ENCODE assay signal across 26 mouse cellular contexts in genomic region chr12:55377610-55377980, GRCm38 (mm10). TPM values are rescaled to one million over a fixed set of nuclear protein-coding genes. Genes with fewer than 3 reads are reported as not detected.
DNase-seq lines count a peak whose midpoint lies in the region; ATAC-seq and TF ChIP-seq lines count a peak whose summit lies in the region.
"Had no signal": no experiment of that assay in that cellular context is flagged by ENCODE, and none has a peak within 500 bp of the region (broad histone marks: within the 10 kb centered on the region; RNA-seq: fewer than 3 reads in every experiment).

No protein-coding gene starts in this region.

- 86% methylated on average over 6 of the region's 6 CpGs for WGBS in thymus, adult 2 months
- WGBS in limb, embryonic 10.5 days = 69% methylated on average over 6 of the region's 6 CpGs
- 67% methylated on average over 6 of the region's 6 CpGs for WGBS in stomach, postnatal 0 days

- ATAC-seq in stomach, postnatal 0 days (ENCODE audit: low FRiP score, low TSS enrichment) = peak; percentile 40
- no peak for ATAC-seq in inflammation-experienced regulatory T-cells, adult 6 months
- ATAC-seq: CD4-positive, CD25-positive, alpha-beta regulatory T cell, adult 4 months; forebrain, embryonic 16.5 days; liver, embryonic 12.5 days; liver, postnatal 0 days; midbrain, embryonic 13.5 days; Patski had no signal

- H3K9ac ChIP-seq in stomach, postnatal 0 days (ENCODE audit: low read length) = no peak overlapping the region
- H3K9ac ChIP-seq: embryonic facial prominence, embryonic 12.5 days; heart, embryonic 15.5 days; hindbrain, embryonic 12.5 days; liver, embryonic 12.5 days; liver, postnatal 0 days; midbrain, embryonic 13.5 days had no signal

- TF ChIP-seq EP300 in stomach, postnatal 0 days (optimal IDR thresholded peaks at IDR 0.05) = no peak

- no peak overlapping the region for H3K4me3 ChIP-seq in thymus, adult 2 months (ENCODE audit: control insufficient read depth, insufficient read depth, low read length)
- H3K4me3 ChIP-seq in limb, embryonic 10.5 days = no peak overlapping the region
- H3K4me3 ChIP-seq in stomach, postnatal 0 days (ENCODE audit: low read depth, low read length) = no peak overlapping the region
- H3K4me3 ChIP-seq: embryonic facial prominence, embryonic 12.5 days; heart, embryonic 10.5 days; heart, embryonic 15.5 days; hindbrain, embryonic 12.5 days; liver, embryonic 12.5 days; midbrain, embryonic 13.5 days had no signal

- H3K4me2 ChIP-seq in stomach, postnatal 0 days (replicated peaks; ENCODE audit: low read depth) = no peak overlapping the region
- H3K4me2 ChIP-seq: embryonic facial prominence, embryonic 12.5 days; heart, embryonic 15.5 days; hindbrain, embryonic 12.5 days; liver, embryonic 12.5 days; midbrain, embryonic 13.5 days had no signal

- no peak for TF ChIP-seq POLR2A in thymus, adult 2 months (IDR thresholded peaks at IDR 0.05; ENCODE audit: control insufficient read depth, extremely low read depth, insufficient read depth, low read length, poor library complexity)

- no peaks in the 10 kb centered on the region for H3K36me3 ChIP-seq in thymus, adult 2 months (ENCODE audit: control insufficient read depth, insufficient read depth, low read length)
- peaks cover 17% of the 10 kb centered on the region for H3K36me3 ChIP-seq in limb, embryonic 10.5 days
- H3K36me3 ChIP-seq in stomach, postnatal 0 days (ENCODE audit: control insufficient read depth, insufficient read depth, low read length) = no peaks in the 10 kb centered on the region; the same call in 1 of the 2 replicates
- H3K36me3 ChIP-seq: heart, embryonic 15.5 days had no signal

- H3K9me3 ChIP-seq in limb, embryonic 10.5 days (replicated peaks) = no peaks in the 10 kb centered on the region
- no peaks in the 10 kb centered on the region for H3K9me3 ChIP-seq in stomach, postnatal 0 days (ENCODE audit: control insufficient read depth, low read length)
- H3K9me3 ChIP-seq: embryonic facial prominence, embryonic 12.5 days; heart, embryonic 10.5 days; heart, embryonic 15.5 days; hindbrain, embryonic 12.5 days; liver, embryonic 12.5 days; midbrain, embryonic 13.5 days had no signal

- peaks cover 32% of the 10 kb centered on the region for H3K4me1 ChIP-seq in thymus, adult 2 months (replicated peaks; ENCODE audit: control insufficient read depth, insufficient read depth, low read length)
- H3K4me1 ChIP-seq in limb, embryonic 10.5 days = no peaks in the 10 kb centered on the region
- H3K4me1 ChIP-seq in stomach, postnatal 0 days (replicated peaks; ENCODE audit: control insufficient read depth, insufficient read depth) = no peaks in the 10 kb centered on the region
- H3K4me1 ChIP-seq: embryonic facial prominence, embryonic 12.5 days; heart, embryonic 10.5 days; heart, embryonic 15.5 days; hindbrain, embryonic 12.5 days; liver, embryonic 12.5 days; midbrain, embryonic 13.5 days had no signal

- TF ChIP-seq CTCF in thymus, adult 2 months (IDR thresholded peaks at IDR 0.05; ENCODE audit: borderline replicate concordance, control insufficient read depth, extremely low read depth, insufficient read depth, low read length, poor library complexity) = no peak
- TF ChIP-seq CTCF in stomach, postnatal 0 days (IDR thresholded peaks at IDR 0.05; ENCODE audit: low read depth) = no peak

- H3K27ac ChIP-seq in thymus, adult 2 months (ENCODE audit: control insufficient read depth, insufficient read depth, low read length) = peak overlapping the region; percentile 45; the same call in 1 of the 2 replicates
- H3K27ac ChIP-seq in limb, embryonic 10.5 days = 0 out of 2 replicates have a peak overlapping the region, but pooled peaks have one; percentile 31
- peak overlapping the region; percentile 20 for H3K27ac ChIP-seq in stomach, postnatal 0 days (replicated peaks)
- H3K27ac ChIP-seq: embryonic facial prominence, embryonic 12.5 days; heart, embryonic 10.5 days; heart, embryonic 15.5 days; hindbrain, embryonic 12.5 days; liver, embryonic 12.5 days; midbrain, embryonic 13.5 days had no signal

- no peaks in the 10 kb centered on the region for H3K27me3 ChIP-seq in thymus, adult 2 months (ENCODE audit: control insufficient read depth, insufficient read depth, low read length)
- H3K27me3 ChIP-seq in limb, embryonic 10.5 days (ENCODE audit: low read depth, poor library complexity, severe bottlenecking) = no peaks in the 10 kb centered on the region
- H3K27me3 ChIP-seq in stomach, postnatal 0 days (ENCODE audit: control insufficient read depth, insufficient read depth, low read length) = no peaks in the 10 kb centered on the region
- H3K27me3 ChIP-seq: embryonic facial prominence, embryonic 12.5 days; heart, embryonic 15.5 days; hindbrain, embryonic 12.5 days; liver, embryonic 12.5 days; midbrain, embryonic 13.5 days; Patski had no signal

- no peak for DNase-seq in thymus, adult 2 months
- no peak for DNase-seq in thymus, postnatal 25 days
- peak; percentile 75 for DNase-seq in ZHBTc4 (ENCODE audit: low read depth, low spot score)
- no peak for DNase-seq in limb, embryonic 10.5 days (ENCODE audit: low spot score)
- DNase-seq in stomach, postnatal 0 days (ENCODE audit: low spot score) = no peak
- DNase-seq in urinary bladder, postnatal 4 days (ENCODE audit: low spot score in 2 of 2) = no peak
- no peak for DNase-seq in natural killer cell, adult 2 months (ENCODE audit: low spot score in 2 of 2)
- DNase-seq: adrenal gland, adult 2 months; adrenal gland, postnatal 36 days; cerebellum, adult 9-11 months; embryo, embryonic 11 days; gastrocnemius, postnatal 14 days; liver, postnatal 0 days; lung, postnatal 36 days; right cerebral cortex, postnatal 14 days; thymus, postnatal 4 days had no signal

RNA-seq across cellular contexts. Expression of gene Psma6, which starts 6.4 kb away (rescaled TPM):
- 74.8 and 92.3 TPM in 2 replicates for polyA plus RNA-seq in thymus, adult 2 months (2012; rRNA removed)
- 499 and 560 TPM in 2 replicates for polyA plus RNA-seq in limb, embryonic 10.5 days (2016; fragmentation: Nextera tagmentation; extraction: Ambion mirVana)
- polyA plus RNA-seq in stomach, postnatal 0 days (2015; fragmentation: Nextera tagmentation; extraction: Ambion mirVana) = 357 and 358 TPM in 2 replicates
- polyA plus RNA-seq in inflammation-experienced regulatory T-cells, adult 6 months (2017; shearing (Covaris generic)) = 100 to 1,000 TPM; 255 to 323 (median 266) TPM
